Mouse (Mus musculus) limb, embryonic 12.5 days (tissue): Measurements from ENCODE around the gene 1700080E11Rik. TPM values are rescaled to one million over a fixed set of nuclear protein-coding genes. Genes with fewer than 3 reads are reported as not detected.

ENCODE experiments used
- ATAC-seq: fragments of 200-750 bp; cut with Nextera tagmentation; 2 replicates; pipeline ENCODE4 v1.8.0; 2017; ENCODE audit warnings: low read depth, moderate TSS enrichment; ENCODE audit not compliant: insufficient number of reproducible peaks, insufficient read depth, low FRiP score, low TSS enrichment
- H3K27ac ChIP-seq: fragments of 300-500 bp; sonication (generic); 2 replicates; pipeline ENCODE4 v1.5.1; 2016; ENCODE audit warnings: mild to moderate bottlenecking, moderate library complexity
- H3K27me3 ChIP-seq: fragments of 300-500 bp; sonication (generic); 2 replicates; pipeline ENCODE4 v1.6.1; 2016; ENCODE audit warnings: mild to moderate bottlenecking, moderate library complexity
- H3K36me3 ChIP-seq: fragments of 300-500 bp; sonication (generic); 2 replicates; pipeline ENCODE4 v1.6.1; 2016; ENCODE audit warnings: mild to moderate bottlenecking, moderate library complexity
- H3K4me1 ChIP-seq: fragments of 300-500 bp; sonication (generic); replicated peaks from 2 replicates; pipeline ENCODE4 v1.6.1; 2016
- H3K4me2 ChIP-seq: fragments of 300-500 bp; sonication (generic); 2 replicates; pipeline ENCODE4 v1.6.1; 2016; ENCODE audit warnings: mild to moderate bottlenecking, moderate library complexity
- H3K4me3 ChIP-seq: fragments of 300-500 bp; sonication (generic); replicated peaks from 2 replicates; pipeline ENCODE4 v1.5.1; 2016; ENCODE audit warnings: mild to moderate bottlenecking
- H3K9ac ChIP-seq: fragments of 300-500 bp; sonication (generic); replicated peaks from 2 replicates; pipeline ENCODE4 v1.6.1; 2016; ENCODE audit warnings: mild to moderate bottlenecking, moderate library complexity
- H3K9me3 ChIP-seq: fragments of 300-500 bp; sonication (generic); 2 replicates; pipeline ENCODE4 v1.6.1; 2016; ENCODE audit warnings: mild to moderate bottlenecking, moderate library complexity
- WGBS: fragments of 180-500 bp; shearing (Covaris S2); methylation state at CpG from one replicate; pipeline ENCODE4 v1.1.7; 2016; 5-methylcytosine and 5-hydroxymethylcytosine counted together
- polyA plus RNA-seq: library from polyadenylated mRNA; unstranded; fragments of >200 nt; fragmentation: Nextera tagmentation; extraction: Ambion mirVana; gene quantifications from 2 replicates; pipeline ENCODE4 v1.2.1, GENCODE M21; 2016

1700080E11Rik gene
- polyA plus RNA-seq, 1 experiment from 2014 or later: not detected

DNA sequence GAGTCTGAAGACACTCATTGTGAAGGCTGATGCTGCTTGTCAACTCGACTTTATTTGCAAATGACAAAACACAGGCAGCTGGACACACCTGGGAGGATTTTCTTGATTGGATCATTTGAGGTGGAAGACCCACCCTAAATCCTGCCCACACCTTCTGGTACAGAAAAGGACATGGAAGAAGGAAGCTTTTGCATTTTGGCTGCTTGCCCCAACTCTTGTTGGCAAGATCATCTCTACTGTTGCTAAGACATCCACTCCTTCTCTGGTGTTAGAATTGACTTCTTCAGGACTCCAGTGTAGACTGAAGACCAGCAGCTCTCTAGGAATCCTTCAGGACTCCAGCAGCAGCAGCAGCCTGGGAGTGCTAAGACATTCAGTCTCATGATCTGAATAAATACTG, 43.0 kb downstream of the 1700080E11Rik start:
- no peaks in the 10 kb centered on the region for H3K4me1 ChIP-seq
- no peaks in the 10 kb centered on the region for H3K36me3 ChIP-seq
- no peaks in the 10 kb centered on the region for H3K9me3 ChIP-seq
- H3K27ac ChIP-seq: no peak overlapping the region
- H3K4me3 ChIP-seq: no peak overlapping the region
- ATAC-seq: no peak
- WGBS: 69% methylated on average over 1 of the region's 1 CpGs
- no peak overlapping the region for H3K4me2 ChIP-seq
- H3K9ac ChIP-seq: no peak overlapping the region
- H3K27me3 ChIP-seq: no peaks in the 10 kb centered on the region

DNA sequence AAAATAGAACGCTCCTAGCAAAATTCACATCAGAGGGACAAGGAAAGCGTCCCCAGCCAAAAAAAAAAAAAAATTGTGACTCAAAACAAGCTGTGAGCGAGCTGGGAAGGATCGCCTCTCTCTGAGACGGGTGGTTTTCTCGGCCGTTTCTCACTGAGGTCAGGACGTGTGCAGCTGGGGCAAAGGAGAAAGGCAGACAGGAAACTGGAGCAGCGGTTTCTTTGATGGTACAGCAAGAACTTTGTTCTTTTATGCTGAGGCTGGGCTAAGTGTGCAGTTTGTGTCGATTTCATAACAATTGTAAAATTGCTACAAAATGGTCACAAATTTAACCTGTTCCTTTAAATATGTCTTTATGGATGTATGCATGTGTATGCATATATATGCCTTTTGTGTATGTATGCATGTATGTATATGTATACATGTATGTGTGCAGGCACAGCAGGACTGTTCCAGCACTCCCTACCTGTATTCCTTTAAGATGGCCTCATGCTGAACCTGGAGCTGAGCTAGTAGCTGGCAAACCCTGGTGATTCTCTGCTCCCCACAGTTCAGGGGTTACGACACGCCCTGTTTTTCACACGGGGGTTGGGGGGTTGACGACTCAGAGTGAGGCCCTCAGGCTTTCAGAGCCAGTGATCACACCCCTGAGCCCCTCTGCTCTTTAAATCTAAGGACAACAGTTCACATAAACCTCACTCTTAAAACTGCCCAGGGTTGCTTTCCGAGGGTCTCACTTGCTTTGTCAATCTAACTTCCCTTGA, 43.9 kb downstream of the 1700080E11Rik start:
- H3K36me3 ChIP-seq: no peaks in the 10 kb centered on the region
- 46% methylated on average over 15 of the region's 15 CpGs for WGBS
- H3K9ac ChIP-seq: no peak overlapping the region
- ATAC-seq: no peak
- H3K4me1 ChIP-seq: no peaks in the 10 kb centered on the region
- H3K9me3 ChIP-seq: no peaks in the 10 kb centered on the region
- no peak overlapping the region for H3K4me2 ChIP-seq
- H3K4me3 ChIP-seq: no peak overlapping the region
- H3K27me3 ChIP-seq: no peaks in the 10 kb centered on the region
- no peak overlapping the region for H3K27ac ChIP-seq

Other genes starting within 250 kb of the 1700080E11Rik start
- gene Mrpl3, start 91.9 kb downstream of the 1700080E11Rik start, polyA plus RNA-seq: 115 and 118 TPM in 2 replicates
- gene Nudt16, start 13.3 kb downstream of the 1700080E11Rik start, polyA plus RNA-seq: 7.5 and 8.0 TPM in 2 replicates